Mouse (Mus musculus) embryonic facial prominence, embryonic 10.5 days (tissue): ENCODE measurements around the gene Stk39. TPM values are rescaled to one million over a fixed set of nuclear protein-coding genes. Genes with fewer than 3 reads are reported as not detected.
A peak's percentile ranks its signal among the peaks of the same experiment; 100 is the strongest.

Experiments
- DNase-seq: peaks from one replicate; pipeline ENCODE4 v3.0.0-alpha.2; 2017; ENCODE audit warnings: low spot score
- H3K27ac ChIP-seq: fragments of 300-500 bp; sonication (generic); replicated peaks from 2 replicates; pipeline ENCODE4 v1.5.1; 2016; ENCODE audit warnings: mild to moderate bottlenecking
- H3K27me3 ChIP-seq: fragments of 300-500 bp; sonication (generic); replicated peaks from 2 replicates; pipeline ENCODE4 v1.6.1; 2016; ENCODE audit warnings: low read depth, mild to moderate bottlenecking; ENCODE audit not compliant: poor library complexity, severe bottlenecking
- H3K36me3 ChIP-seq: fragments of 300-500 bp; sonication (generic); replicated peaks from 2 replicates; pipeline ENCODE4 v1.6.1; 2016; ENCODE audit warnings: mild to moderate bottlenecking, moderate library complexity
- H3K4me1 ChIP-seq: fragments of 300-500 bp; sonication (generic); 2 replicates; pipeline ENCODE4 v1.6.1; 2016
- H3K4me3 ChIP-seq: fragments of 300-500 bp; sonication (generic); 2 replicates; pipeline ENCODE4 v1.5.1; 2016; ENCODE audit warnings: mild to moderate bottlenecking, moderate library complexity
- H3K9me3 ChIP-seq: fragments of 300-500 bp; sonication (generic); 2 replicates; pipeline ENCODE4 v1.6.1; 2016; ENCODE audit warnings: mild to moderate bottlenecking
- WGBS: fragments of 180-500 bp; shearing (Covaris S2); methylation state at CpG from one replicate; pipeline ENCODE4 v1.1.7; 2016; 5-methylcytosine and 5-hydroxymethylcytosine counted together
- polyA plus RNA-seq: library from polyadenylated mRNA; unstranded; fragments of >200 nt; fragmentation: Nextera tagmentation; extraction: Ambion mirVana; gene quantifications from 2 replicates; pipeline ENCODE4 v1.2.1, GENCODE M21; 2016

Gene Stk39
- polyA plus RNA-seq, 1 experiment from 2014 or later: 19.4 TPM

GRCm38 (mm10) chr2:68367944-68368343, 104.1 kb downstream of the Stk39 start:
- 56% methylated on average over 13 of the region's 13 CpGs for WGBS
- H3K9me3 ChIP-seq: no peaks in the 10 kb centered on the region
- H3K27me3 ChIP-seq: no peaks in the 10 kb centered on the region
- no peak for DNase-seq
- 0 out of 2 replicates have a peak overlapping the region, but pooled peaks have one; percentile 59 for H3K27ac ChIP-seq
- no peaks in the 10 kb centered on the region for H3K36me3 ChIP-seq
- no peak overlapping the region for H3K4me3 ChIP-seq
- peaks cover 51% of the 10 kb centered on the region for H3K4me1 ChIP-seq

- DNase-seq: no peak
- H3K27ac ChIP-seq: no peak overlapping the region
- H3K9me3 ChIP-seq: no peaks in the 10 kb centered on the region
- 18% methylated on average over 5 of the region's 5 CpGs for WGBS
- H3K27me3 ChIP-seq: no peaks in the 10 kb centered on the region
- H3K4me1 ChIP-seq: peaks cover 52% of the 10 kb centered on the region
- H3K36me3 ChIP-seq: no peaks in the 10 kb centered on the region
- no peak overlapping the region for H3K4me3 ChIP-seq
Measured at GRCm38 (mm10) chr2:68366897-68367193, 105.2 kb downstream of the Stk39 start.

- Histone ChIP-seq H3K4me1 (peaks cover 56% of the 10 kb centered on the region), H3K27me3 (no peaks in the 10 kb centered on the region), H3K9me3 (no peaks in the 10 kb centered on the region), H3K36me3 (no peaks in the 10 kb centered on the region), H3K4me3 (peak overlapping the region; percentile 44), H3K27ac (peak overlapping the region; percentile 71)
- peak; percentile 45 for DNase-seq
- WGBS: 8% methylated on average over 18 of the region's 18 CpGs
Measured at GRCm38 (mm10) chr2:68366091-68366896, 105.8 kb downstream of the Stk39 start.

GRCm38 (mm10) chr2:68365504-68365903, 106.6 kb downstream of the Stk39 start:
- WGBS: 27% methylated on average over 7 of the region's 7 CpGs

GRCm38 (mm10) chr2:68364181-68364900, 107.7 kb downstream of the Stk39 start:
- peaks cover 45% of the 10 kb centered on the region for H3K4me1 ChIP-seq
- no peak overlapping the region for H3K27ac ChIP-seq
- WGBS: 23% methylated on average over 12 of the region's 12 CpGs
- no peak overlapping the region for H3K4me3 ChIP-seq
- no peaks in the 10 kb centered on the region for H3K36me3 ChIP-seq
- DNase-seq: peak; percentile 53
- no peaks in the 10 kb centered on the region for H3K27me3 ChIP-seq
- H3K9me3 ChIP-seq: no peaks in the 10 kb centered on the region

More at GRCm38 (mm10) chr2:68365504-68365903, 106.6 kb downstream of the Stk39 start:
- no peaks in the 10 kb centered on the region for H3K27me3 ChIP-seq
- H3K27ac ChIP-seq: peak overlapping the region; percentile 71
- H3K36me3 ChIP-seq: no peaks in the 10 kb centered on the region
- DNase-seq: no peak
- H3K4me1 ChIP-seq: peaks cover 55% of the 10 kb centered on the region
- H3K4me3 ChIP-seq: peak overlapping the region; percentile 44
- H3K9me3 ChIP-seq: no peaks in the 10 kb centered on the region

- Histone ChIP-seq H3K27ac (no peak overlapping the region), H3K27me3 (no peaks in the 10 kb centered on the region)
- WGBS: 85% methylated on average over 4 of the region's 4 CpGs
Measured at GRCm38 (mm10) chr2:68363159-68363558, 108.9 kb downstream of the Stk39 start.

GRCm38 (mm10) chr2:68361701-68362100, 110.4 kb downstream of the Stk39 start:
- no peaks in the 10 kb centered on the region for H3K9me3 ChIP-seq
- no peak for DNase-seq
- peaks cover 16% of the 10 kb centered on the region for H3K36me3 ChIP-seq
- 49% methylated on average over 5 of the region's 5 CpGs for whole genome bisulfite sequencing
- H3K4me3 ChIP-seq: no peak overlapping the region
- peaks cover 32% of the 10 kb centered on the region for H3K4me1 ChIP-seq
- H3K27ac ChIP-seq: no peak overlapping the region
- no peaks in the 10 kb centered on the region for H3K27me3 ChIP-seq

More at GRCm38 (mm10) chr2:68363159-68363558, 108.9 kb downstream of the Stk39 start:
- no peak overlapping the region for H3K4me3 ChIP-seq
- peaks cover 45% of the 10 kb centered on the region for H3K4me1 ChIP-seq
- DNase-seq: no peak
- H3K36me3 ChIP-seq: peaks cover 8% of the 10 kb centered on the region
- H3K9me3 ChIP-seq: no peaks in the 10 kb centered on the region

GRCm38 (mm10) chr2:68350621-68351020, 121.4 kb downstream of the Stk39 start:
- H3K9me3 ChIP-seq: no peaks in the 10 kb centered on the region
- H3K27ac ChIP-seq: no peak overlapping the region
- H3K27me3 ChIP-seq: no peaks in the 10 kb centered on the region
- WGBS: 17% methylated on average over 6 of the region's 6 CpGs
- DNase-seq: peak; percentile 56
- H3K4me1 ChIP-seq: peaks cover 24% of the 10 kb centered on the region
- no peak overlapping the region for H3K4me3 ChIP-seq
- peaks cover 14% of the 10 kb centered on the region for H3K36me3 ChIP-seq

- H3K27ac ChIP-seq: no peak overlapping the region
- H3K9me3 ChIP-seq: no peaks in the 10 kb centered on the region
- no peaks in the 10 kb centered on the region for H3K27me3 ChIP-seq
- H3K4me1 ChIP-seq: peaks cover 24% of the 10 kb centered on the region
- peak; percentile 86 for DNase-seq
- H3K4me3 ChIP-seq: no peak overlapping the region
- WGBS: 58% methylated on average over 24 of the region's 24 CpGs
- H3K36me3 ChIP-seq: peaks cover 19% of the 10 kb centered on the region
Measured at GRCm38 (mm10) chr2:68349593-68350383, 122.3 kb downstream of the Stk39 start.

GRCm38 (mm10) chr2:68348966-68349365, 123.1 kb downstream of the Stk39 start:
- peaks cover 19% of the 10 kb centered on the region for H3K36me3 ChIP-seq
- H3K4me1 ChIP-seq: peaks cover 24% of the 10 kb centered on the region
- DNase-seq: no peak
- no peak overlapping the region for H3K4me3 ChIP-seq
- 85% methylated on average over 12 of the region's 12 CpGs for WGBS
- H3K9me3 ChIP-seq: no peaks in the 10 kb centered on the region
- H3K27ac ChIP-seq: no peak overlapping the region
- H3K27me3 ChIP-seq: no peaks in the 10 kb centered on the region

- H3K9me3 ChIP-seq: no peaks in the 10 kb centered on the region
- H3K4me3 ChIP-seq: no peak overlapping the region
- WGBS: 40% methylated on average over 8 of the region's 8 CpGs
- peak; percentile 25 for DNase-seq
- H3K4me1 ChIP-seq: peaks cover 24% of the 10 kb centered on the region
- peak overlapping the region; percentile 54 for H3K27ac ChIP-seq
- peaks cover 27% of the 10 kb centered on the region for H3K36me3 ChIP-seq
- no peaks in the 10 kb centered on the region for H3K27me3 ChIP-seq
Measured at GRCm38 (mm10) chr2:68346606-68347237, 125.3 kb downstream of the Stk39 start.

- peaks cover 24% of the 10 kb centered on the region for H3K4me1 ChIP-seq
- H3K27ac ChIP-seq: no peak overlapping the region
- no peaks in the 10 kb centered on the region for H3K27me3 ChIP-seq
- no peak for DNase-seq
- WGBS: 88% methylated on average over 9 of the region's 9 CpGs
- no peaks in the 10 kb centered on the region for H3K9me3 ChIP-seq
- H3K4me3 ChIP-seq: no peak overlapping the region
- peaks cover 27% of the 10 kb centered on the region for H3K36me3 ChIP-seq
Measured at GRCm38 (mm10) chr2:68345269-68345668, 126.8 kb downstream of the Stk39 start.
